Mouse (Mus musculus) liver, adult 2 months (tissue): Measurements from ENCODE around the gene Cacna1a. TPM values are rescaled to one million over a fixed set of nuclear protein-coding genes. Genes with fewer than 3 reads are reported as not detected.
A peak's percentile ranks its signal among the peaks of the same experiment; 100 is the strongest.

Source experiments
- DNase-seq: peaks from one replicate; pipeline ENCODE4 v3.0.0-alpha.2; 2011; ENCODE audit warnings: low read depth, low spot score; ENCODE audit errors: extremely low read depth
- H3K27ac ChIP-seq: fragments of 200-500 bp; replicated peaks from 2 replicates; pipeline ENCODE4 v1.5.1; 2012; ENCODE audit warnings: low read depth, mild to moderate bottlenecking, control low read depth, inconsistent platforms, low read length; ENCODE audit not compliant: insufficient read depth
- H3K27me3 ChIP-seq: fragments of 200-500 bp; 2 replicates; pipeline ENCODE4 v1.6.1; 2012; ENCODE audit warnings: mild to moderate bottlenecking, moderate library complexity, low read length, inconsistent platforms; ENCODE audit not compliant: control insufficient read depth, insufficient read depth
- H3K36me3 ChIP-seq: fragments of 200-500 bp; 2 replicates; pipeline ENCODE4 v1.6.1; 2012; ENCODE audit warnings: low read length, inconsistent platforms; ENCODE audit not compliant: control insufficient read depth, insufficient read depth
- H3K4me1 ChIP-seq: fragments of 200-500 bp; 2 replicates; pipeline ENCODE4 v1.6.1; 2011; ENCODE audit warnings: low read length; ENCODE audit not compliant: control insufficient read depth, insufficient read depth
- H3K4me3 ChIP-seq: fragments of 200-500 bp; 2 replicates; pipeline ENCODE4 v1.5.1; 2011; ENCODE audit warnings: low read depth, mild to moderate bottlenecking, control low read depth, low read length, moderate library complexity; ENCODE audit not compliant: insufficient read depth
- H3K79me2 ChIP-seq: fragments of 200-500 bp; 2 replicates; pipeline ENCODE4 v1.6.1; 2012; ENCODE audit warnings: inconsistent platforms, mild to moderate bottlenecking, low read length, moderate library complexity; ENCODE audit not compliant: control insufficient read depth, insufficient read depth
- H3K9ac ChIP-seq: fragments of 200-500 bp; 2 replicates; pipeline ENCODE4 v1.6.1; 2012; ENCODE audit warnings: low read depth, mild to moderate bottlenecking, control low read depth, inconsistent platforms, low read length
- CTCF ChIP-seq: fragments of 200-500 bp; IDR thresholded peaks from 2 replicates; pipeline ENCODE4 v1.5.1; 2011; ENCODE audit warnings: low read depth, low read length, control low read depth
- POLR2A ChIP-seq: fragments of 200-500 bp; IDR thresholded peaks from 2 replicates; pipeline ENCODE4 v1.6.1; 2011; ENCODE audit warnings: low read length, control low read depth; ENCODE audit not compliant: insufficient read depth; ENCODE audit errors: extremely low read depth
- WGBS: fragments of 180-500 bp; shearing (Covaris S2); methylation state at CpG from one replicate; pipeline ENCODE4 v1.1.7; 2018; 5-methylcytosine and 5-hydroxymethylcytosine counted together
- polyA plus RNA-seq: library from polyadenylated mRNA; depleted of rRNA; stranded (reverse); fragments of >200 nt; gene quantifications from 2 replicates; pipeline ENCODE4 v1.2.3, GENCODE M21; 2012
- total RNA-seq: library from RNA; depleted of rRNA; stranded (reverse); fragments of >200 nt; gene quantifications from 2 replicates; pipeline ENCODE4 v1.2.3, GENCODE M21; 2014

Cacna1a gene
- total and polyA plus RNA-seq, 2 experiments, result 0.28 to 3.2 TPM

GRCm38 (mm10) chr8:84640010-84640588, 251.9 kb downstream of the Cacna1a start:
- Histone ChIP-seq H3K27me3 (no peaks in the 10 kb centered on the region), H3K79me2 (no peaks in the 10 kb centered on the region), H3K4me3 (peak overlapping the region; percentile 73; the same call in 1 of the 2 replicates), H3K9ac (no peak overlapping the region), H3K4me1 (peaks cover 15% of the 10 kb centered on the region), H3K36me3 (no peaks in the 10 kb centered on the region), H3K27ac (no peak overlapping the region)
- no peak for TF ChIP-seq CTCF
- TF ChIP-seq POLR2A, result no peak
- DNase-seq, result no peak
- 49% methylated on average over 9 of the region's 9 CpGs for WGBS

GRCm38 (mm10) chr8:84640617-84641294, 252.5 kb downstream of the Cacna1a start:
- Histone ChIP-seq H3K4me3 (no peak overlapping the region), H3K4me1 (peaks cover 15% of the 10 kb centered on the region), H3K79me2 (no peaks in the 10 kb centered on the region), H3K27ac (no peak overlapping the region), H3K36me3 (no peaks in the 10 kb centered on the region), H3K27me3 (no peaks in the 10 kb centered on the region), H3K9ac (no peak overlapping the region)
- no peak for TF ChIP-seq POLR2A
- WGBS, result 88% methylated on average over 7 of the region's 7 CpGs
- no peak for DNase-seq

GRCm38 (mm10) chr8:84641578-84642361, 253.5 kb downstream of the Cacna1a start:
- no peak overlapping the region for H3K4me3 ChIP-seq
- 89% methylated on average over 1 of the region's 1 CpGs for WGBS

GRCm38 (mm10) chr8:84643019-84643418, 254.8 kb downstream of the Cacna1a start:
- H3K9ac ChIP-seq, result no peak overlapping the region
- H3K36me3 ChIP-seq, result no peaks in the 10 kb centered on the region
- H3K4me3 ChIP-seq, result no peak overlapping the region
- H3K27me3 ChIP-seq, result no peaks in the 10 kb centered on the region
- peaks cover 15% of the 10 kb centered on the region for H3K4me1 ChIP-seq
- H3K79me2 ChIP-seq, result no peaks in the 10 kb centered on the region
- peak; percentile 87 for DNase-seq
- peak overlapping the region; percentile 72 for H3K27ac ChIP-seq
- TF ChIP-seq CTCF, result no peak
- TF ChIP-seq POLR2A, result no peak
- WGBS, result 30% methylated on average over 5 of the region's 5 CpGs

More at GRCm38 (mm10) chr8:84641578-84642361, 253.5 kb downstream of the Cacna1a start:
- Histone ChIP-seq H3K27me3 (no peaks in the 10 kb centered on the region), H3K79me2 (no peaks in the 10 kb centered on the region), H3K9ac (no peak overlapping the region), H3K27ac (peak overlapping the region; percentile 72), H3K4me1 (peaks cover 15% of the 10 kb centered on the region), H3K36me3 (no peaks in the 10 kb centered on the region)
- peak; percentile 36 for DNase-seq
- no peak for TF ChIP-seq POLR2A
- TF ChIP-seq CTCF, result no peak

GRCm38 (mm10) chr8:84646800-84647199, 258.6 kb downstream of the Cacna1a start:
- Histone ChIP-seq H3K36me3 (no peaks in the 10 kb centered on the region), H3K4me1 (peaks cover 23% of the 10 kb centered on the region), H3K27me3 (no peaks in the 10 kb centered on the region), H3K4me3 (no peak overlapping the region), H3K9ac (no peak overlapping the region), H3K27ac (no peak overlapping the region), H3K79me2 (no peaks in the 10 kb centered on the region)
- WGBS, result 72% methylated on average over 6 of the region's 6 CpGs
- no peak for DNase-seq
- TF ChIP-seq CTCF (no peak), POLR2A (no peak)
